Mouse (Mus musculus) heart, postnatal 0 days (tissue): ENCODE measurements around the gene Nmnat3. TPM values are rescaled to one million over a fixed set of nuclear protein-coding genes. Genes with fewer than 3 reads are reported as not detected.

Source experiments
- ATAC-seq: fragments of 200-750 bp; cut with Nextera tagmentation; 2 replicates; pipeline ENCODE4 v1.8.0; 2017; ENCODE audit warnings: low read depth, moderate number of reproducible peaks, moderate library complexity; ENCODE audit not compliant: insufficient read depth
- DNase-seq: peaks from one replicate; pipeline ENCODE4 v3.0.0-alpha.2; 2016; ENCODE audit warnings: low spot score
- H3K27ac ChIP-seq: fragments of 300-500 bp; sonication (generic); 2 replicates; pipeline ENCODE4 v1.5.1; 2014; ENCODE audit warnings: low read depth, mild to moderate bottlenecking
- H3K27me3 ChIP-seq: fragments of 300-500 bp; sonication (generic); 2 replicates; pipeline ENCODE4 v1.6.1; 2014; ENCODE audit warnings: low read length, mixed read lengths; ENCODE audit not compliant: control insufficient read depth, insufficient read depth
- H3K36me3 ChIP-seq: fragments of 300-500 bp; sonication (generic); replicated peaks from 2 replicates; pipeline ENCODE4 v1.6.1; 2014; ENCODE audit warnings: low read length, mixed read lengths; ENCODE audit not compliant: control insufficient read depth, insufficient read depth
- H3K4me1 ChIP-seq: fragments of 300-500 bp; sonication (generic); 2 replicates; pipeline ENCODE4 v1.6.1; 2014; ENCODE audit warnings: antibody characterized with exemption; ENCODE audit not compliant: control insufficient read depth, insufficient read depth
- H3K4me2 ChIP-seq: fragments of 300-500 bp; sonication (generic); 2 replicates; pipeline ENCODE4 v1.6.1; 2014; ENCODE audit warnings: low read depth, mild to moderate bottlenecking, low read length, moderate library complexity
- H3K4me3 ChIP-seq: fragments of 300-500 bp; sonication (generic); 2 replicates; pipeline ENCODE4 v1.5.1; 2014; ENCODE audit warnings: low read depth, low read length
- H3K9ac ChIP-seq: fragments of 300-500 bp; sonication (generic); replicated peaks from 2 replicates; pipeline ENCODE4 v1.6.1; 2014; ENCODE audit warnings: low read depth, low read length, mixed read lengths
- H3K9me3 ChIP-seq: fragments of 300-500 bp; sonication (generic); replicated peaks from 2 replicates; pipeline ENCODE4 v1.6.1; 2016; ENCODE audit warnings: low read length; ENCODE audit not compliant: control insufficient read depth
- CTCF ChIP-seq: IDR thresholded peaks from 2 replicates; pipeline ENCODE4 v1.5.1; 2016; ENCODE audit warnings: antibody characterized with exemption, control low read depth, low read depth
- EP300 ChIP-seq: IDR thresholded peaks from 2 replicates; pipeline ENCODE4 v1.6.1; 2016; ENCODE audit warnings: antibody characterized with exemption, low read depth
- WGBS: fragments of 180-500 bp; shearing (Covaris S2); extraction: QIAGEN DNeasy Blood & Tissue Kit; methylation state at CpG from one replicate; pipeline ENCODE4 v1.1.7; 2014; 5-methylcytosine and 5-hydroxymethylcytosine counted together
- polyA plus RNA-seq: library from polyadenylated mRNA; unstranded; fragments of >200 nt; fragmentation: Nextera tagmentation; extraction: Ambion mirVana; gene quantifications from 2 replicates; pipeline ENCODE4 v1.2.1, GENCODE M21; 2015
- total RNA-seq: library from RNA; depleted of rRNA; stranded (reverse); fragments of >200 nt; gene quantifications from 2 replicates; pipeline ENCODE4 v1.2.3, GENCODE M21; 2014; ENCODE audit warnings: low replicate concordance

Nmnat3 gene
- total and polyA plus RNA-seq, 2 experiments from 2014 or later, result 9.0 to 15.1 TPM

- Histone ChIP-seq H3K9me3 (0 out of 2 replicates have a peak, but pooled peaks cover under 1% of the 10 kb centered on the region), H3K4me2 (no peak overlapping the region), H3K4me1 (no peaks in the 10 kb centered on the region), H3K27ac (no peak overlapping the region), H3K36me3 (no peaks in the 10 kb centered on the region), H3K9ac (no peak overlapping the region), H3K27me3 (no peaks in the 10 kb centered on the region), H3K4me3 (no peak overlapping the region)
- WGBS, result 75% methylated on average over 13 of the region's 13 CpGs
- no peak for ATAC-seq
- TF ChIP-seq EP300, result no peak
- TF ChIP-seq CTCF, result no peak
- DNase-seq, result no peak
Measured at GRCm38 (mm10) chr9:98400185-98400894, 113.1 kb downstream of the Nmnat3 start.

- Histone ChIP-seq H3K36me3 (no peaks in the 10 kb centered on the region), H3K9me3 (no peaks in the 10 kb centered on the region), H3K27ac (no peak overlapping the region), H3K27me3 (no peaks in the 10 kb centered on the region), H3K9ac (no peak overlapping the region), H3K4me2 (no peak overlapping the region), H3K4me1 (no peaks in the 10 kb centered on the region), H3K4me3 (no peak overlapping the region)
- no peak for DNase-seq
- WGBS, result 78% methylated on average over 5 of the region's 5 CpGs
- no peak for TF ChIP-seq EP300
- no peak for TF ChIP-seq CTCF
- no peak for ATAC-seq
Measured at GRCm38 (mm10) chr9:98401611-98402010, 114.4 kb downstream of the Nmnat3 start.

GRCm38 (mm10) chr9:98407771-98408170, 120.5 kb downstream of the Nmnat3 start:
- Histone ChIP-seq H3K27ac (no peak overlapping the region), H3K36me3 (no peaks in the 10 kb centered on the region), H3K27me3 (no peaks in the 10 kb centered on the region), H3K9ac (no peak overlapping the region), H3K4me1 (no peaks in the 10 kb centered on the region), H3K4me3 (no peak overlapping the region), H3K4me2 (no peak overlapping the region), H3K9me3 (no peaks in the 10 kb centered on the region)
- WGBS, result 77% methylated on average over 12 of the region's 12 CpGs
- ATAC-seq (no peak), DNase-seq (no peak)
- TF ChIP-seq CTCF (no peak), EP300 (no peak)

GRCm38 (mm10) chr9:98409137-98409536, 121.9 kb downstream of the Nmnat3 start:
- Histone ChIP-seq H3K9me3 (no peaks in the 10 kb centered on the region), H3K4me3 (no peak overlapping the region), H3K36me3 (no peaks in the 10 kb centered on the region), H3K27me3 (no peaks in the 10 kb centered on the region), H3K27ac (no peak overlapping the region), H3K9ac (no peak overlapping the region), H3K4me1 (no peaks in the 10 kb centered on the region), H3K4me2 (no peak overlapping the region)
- TF ChIP-seq EP300, result no peak
- peak; percentile 90 for TF ChIP-seq CTCF
- DNase-seq (peak; percentile 47), ATAC-seq (peak; percentile 36; the same call in 1 of the 2 replicates)
- WGBS, result 31% methylated on average over 3 of the region's 3 CpGs

GRCm38 (mm10) chr9:98415427-98415826, 128.2 kb downstream of the Nmnat3 start:
- Histone ChIP-seq H3K4me3 (no peak overlapping the region), H3K9ac (no peak overlapping the region), H3K9me3 (no peaks in the 10 kb centered on the region), H3K27ac (no peak overlapping the region), H3K27me3 (no peaks in the 10 kb centered on the region), H3K4me2 (no peak overlapping the region), H3K4me1 (no peaks in the 10 kb centered on the region), H3K36me3 (no peaks in the 10 kb centered on the region)
- DNase-seq (no peak), ATAC-seq (no peak)
- TF ChIP-seq CTCF (no peak), EP300 (no peak)
- 81% methylated on average over 4 of the region's 4 CpGs for WGBS

GRCm38 (mm10) chr9:98417919-98418318, 130.7 kb downstream of the Nmnat3 start:
- no peak overlapping the region for H3K27ac ChIP-seq
- H3K4me2 ChIP-seq, result no peak overlapping the region
- no peaks in the 10 kb centered on the region for H3K27me3 ChIP-seq
- no peaks in the 10 kb centered on the region for H3K9me3 ChIP-seq
- ATAC-seq, result peak; percentile 67; the same call in 1 of the 2 replicates
- 43% methylated on average over 7 of the region's 7 CpGs for WGBS
- no peak overlapping the region for H3K4me3 ChIP-seq
- TF ChIP-seq CTCF (peak; percentile 69), EP300 (no peak)
- H3K36me3 ChIP-seq, result no peaks in the 10 kb centered on the region
- no peaks in the 10 kb centered on the region for H3K4me1 ChIP-seq
- H3K9ac ChIP-seq, result no peak overlapping the region
- no peak for DNase-seq
